8 mouse cellular contexts compared by ENCODE assay signal in genomic region chr4:34615303-34615702, GRCm38 (mm10). TPM values are rescaled to one million over a fixed set of nuclear protein-coding genes. Genes with fewer than 3 reads are reported as not detected.
DNase-seq lines count a peak whose midpoint lies in the region; ATAC-seq and TF ChIP-seq lines count a peak whose summit lies in the region.

No protein-coding gene starts in this region.

- peak overlapping the region; percentile 95 for H3K4me3 ChIP-seq in E14TG2a.4 (replicated peaks; ENCODE audit: low read length)
- peak overlapping the region; percentile 89 for H3K4me3 ChIP-seq in midbrain, embryonic 10.5 days

- H3K4me1 ChIP-seq in E14TG2a.4 (replicated peaks; ENCODE audit: low read depth, low read length): peaks cover 34% of the 10 kb centered on the region
- peaks cover 25% of the 10 kb centered on the region for H3K4me1 ChIP-seq in midbrain, embryonic 10.5 days

- 3% methylated on average over 13 of the region's 13 CpGs for WGBS in midbrain, embryonic 10.5 days

- ATAC-seq in hematopoietic stem cell, adult 5-6 weeks (replicated peaks in 1 of 2; ENCODE audit: insufficient read depth in 1 of 2, low FRiP score in 2 of 2, low TSS enrichment in 1 of 2, low read depth in 1 of 2, poor library complexity in 2 of 2, severe bottlenecking in 2 of 2): peak; percentile 9 to 25; a peak in 2 of 4 replicates

- H3K9me3 ChIP-seq in E14TG2a.4 (ENCODE audit: low read length): no peaks in the 10 kb centered on the region
- H3K9me3 ChIP-seq in midbrain, embryonic 10.5 days (replicated peaks): no peaks in the 10 kb centered on the region

- H3K27me3 ChIP-seq in E14TG2a.4 (ENCODE audit: insufficient read depth, low read length): no peaks in the 10 kb centered on the region
- no peaks in the 10 kb centered on the region for H3K27me3 ChIP-seq in midbrain, embryonic 10.5 days (ENCODE audit: low read depth, poor library complexity, severe bottlenecking)

- TF ChIP-seq CTCF in E14TG2a.4 (conservative IDR thresholded peaks at IDR 0.05; ENCODE audit: low read length): no peak

- intact Hi-C loops in left cerebral cortex, postnatal 14 days (cut with DNase I): no loop called here

- peak overlapping the region; percentile 93 for H3K27ac ChIP-seq in midbrain, embryonic 10.5 days (replicated peaks)

- H3K36me3 ChIP-seq in E14TG2a.4 (ENCODE audit: insufficient read depth, low read length): peaks cover 34% of the 10 kb centered on the region
- peaks cover 13% of the 10 kb centered on the region for H3K36me3 ChIP-seq in midbrain, embryonic 10.5 days

- peak; percentile 29 for DNase-seq in adrenal gland, postnatal 14 days
- DNase-seq in adrenal gland, postnatal 25 days: no peak
- peak; percentile 50 to 54 for DNase-seq in cerebellum, postnatal 25 days
- peak; percentile 10 to 17 for DNase-seq in left cerebral cortex, postnatal 14 days (ENCODE audit: low spot score in 2 of 2)
- DNase-seq in midbrain, embryonic 10.5 days (ENCODE audit: low spot score): peak; percentile 23
- peak; percentile 17 for DNase-seq in thymus, postnatal 0 days (ENCODE audit: low spot score)

RNA-seq across cellular contexts. Expression of gene Rars2, which starts 0.5 kb away (rescaled TPM):
- 43.1 and 51.2 TPM in 2 replicates for total RNA-seq in adrenal gland, postnatal 14 days (2021)
- 39.6 and 46.2 TPM in 2 replicates for total RNA-seq in adrenal gland, postnatal 25 days (2021)
- 38.9 and 40.3 TPM in 2 replicates for total RNA-seq in hematopoietic stem cell, adult 5-6 weeks (2017)
- 10 to 100 TPM; 23.0 to 26.1 TPM for total RNA-seq in left cerebral cortex, postnatal 14 days (2021)
- 75.2 and 79.0 TPM in 2 replicates for polyA plus RNA-seq in midbrain, embryonic 10.5 days (2016; fragmentation: Nextera tagmentation; extraction: Ambion mirVana)
- polyA plus RNA-seq in thymus, postnatal 0 days (2015; fragmentation: Nextera tagmentation; extraction: Ambion mirVana): 51.5 and 52.9 TPM in 2 replicates

RNA-seq across cellular contexts. Expression of gene Orc3, which starts 0.6 kb away (rescaled TPM):
- total RNA-seq in adrenal gland, postnatal 14 days (2021): 62.1 and 76.6 TPM in 2 replicates
- 67.7 and 70.0 TPM in 2 replicates for total RNA-seq in adrenal gland, postnatal 25 days (2021)
- total RNA-seq in hematopoietic stem cell, adult 5-6 weeks (2017): 107 and 116 TPM in 2 replicates
- 10 to 100 TPM; 33.3 to 39.2 TPM for total RNA-seq in left cerebral cortex, postnatal 14 days (2021)
- 109 TPM in 2 replicates for polyA plus RNA-seq in midbrain, embryonic 10.5 days (2016; fragmentation: Nextera tagmentation; extraction: Ambion mirVana)
- 91.6 and 93.2 TPM in 2 replicates for polyA plus RNA-seq in thymus, postnatal 0 days (2015; fragmentation: Nextera tagmentation; extraction: Ambion mirVana)
